Mouse (Mus musculus): ENCODE results near the gene Etfb. TPM values are rescaled to one million over a fixed set of nuclear protein-coding genes. Genes with fewer than 3 reads are reported as not detected.
A peak's percentile ranks its signal among the peaks of the same experiment; 100 is the strongest.

The Etfb gene
- polyA plus RNA-seq, 1 experiment, result 79.7 TPM

DNA sequence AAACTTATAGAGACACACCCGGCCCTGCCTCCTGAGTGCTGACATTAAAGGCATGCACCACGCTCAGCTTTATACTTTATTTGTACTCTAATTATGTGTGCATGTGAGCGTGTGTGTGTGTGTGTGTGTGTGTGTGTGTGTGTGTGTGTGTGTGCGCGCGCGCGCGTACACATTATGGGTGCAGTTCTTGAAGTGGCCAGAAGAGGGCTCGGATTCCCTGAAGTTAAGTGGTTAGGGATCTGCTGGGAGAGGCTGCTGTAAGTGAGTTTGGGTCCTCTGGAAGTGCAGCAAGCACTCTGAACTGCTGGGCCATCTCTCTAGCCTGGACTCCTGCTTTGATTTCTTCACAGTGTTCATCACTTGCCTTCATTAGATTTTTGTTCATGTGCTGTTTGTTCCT lies 26.6 kb upstream of the Etfb start:
- TF ChIP-seq POLR2A (IDR thresholded peaks at IDR 0.05; ENCODE audit: control insufficient read depth, extremely low read depth, insufficient read depth, low read length, poor library complexity) (no peak), CTCF (IDR thresholded peaks at IDR 0.05; ENCODE audit: borderline replicate concordance, control insufficient read depth, extremely low read depth, insufficient read depth, low read length, poor library complexity) (peak; percentile 53; the same call in 1 of the 2 replicates)
- Histone ChIP-seq H3K4me1 (replicated peaks; ENCODE audit: control insufficient read depth, insufficient read depth, low read length) (no peaks in the 10 kb centered on the region), H3K36me3 (ENCODE audit: control insufficient read depth, insufficient read depth, low read length) (no peaks in the 10 kb centered on the region), H3K27ac (ENCODE audit: control insufficient read depth, insufficient read depth, low read length) (no peak overlapping the region), H3K4me3 (ENCODE audit: control insufficient read depth, insufficient read depth, low read length) (no peak overlapping the region), H3K27me3 (ENCODE audit: control insufficient read depth, insufficient read depth, low read length) (no peaks in the 10 kb centered on the region)
- 95% methylated on average over 10 of the region's 10 CpGs for WGBS
- no peak for DNase-seq

- Histone ChIP-seq H3K4me1 (replicated peaks; ENCODE audit: control insufficient read depth, insufficient read depth, low read length) (no peaks in the 10 kb centered on the region), H3K27me3 (ENCODE audit: control insufficient read depth, insufficient read depth, low read length) (no peaks in the 10 kb centered on the region), H3K27ac (ENCODE audit: control insufficient read depth, insufficient read depth, low read length) (no peak overlapping the region), H3K4me3 (ENCODE audit: control insufficient read depth, insufficient read depth, low read length) (no peak overlapping the region), H3K36me3 (ENCODE audit: control insufficient read depth, insufficient read depth, low read length) (no peaks in the 10 kb centered on the region)
- peak; percentile 80 for DNase-seq
- 32% methylated on average over 11 of the region's 11 CpGs for WGBS
- TF ChIP-seq POLR2A (IDR thresholded peaks at IDR 0.05; ENCODE audit: control insufficient read depth, extremely low read depth, insufficient read depth, low read length, poor library complexity) (no peak), CTCF (IDR thresholded peaks at IDR 0.05; ENCODE audit: borderline replicate concordance, control insufficient read depth, extremely low read depth, insufficient read depth, low read length, poor library complexity) (peak; percentile 92)
Observed at GRCm38 (mm10) chr7:43422995-43423617, 20.8 kb upstream of the Etfb start.

DNA sequence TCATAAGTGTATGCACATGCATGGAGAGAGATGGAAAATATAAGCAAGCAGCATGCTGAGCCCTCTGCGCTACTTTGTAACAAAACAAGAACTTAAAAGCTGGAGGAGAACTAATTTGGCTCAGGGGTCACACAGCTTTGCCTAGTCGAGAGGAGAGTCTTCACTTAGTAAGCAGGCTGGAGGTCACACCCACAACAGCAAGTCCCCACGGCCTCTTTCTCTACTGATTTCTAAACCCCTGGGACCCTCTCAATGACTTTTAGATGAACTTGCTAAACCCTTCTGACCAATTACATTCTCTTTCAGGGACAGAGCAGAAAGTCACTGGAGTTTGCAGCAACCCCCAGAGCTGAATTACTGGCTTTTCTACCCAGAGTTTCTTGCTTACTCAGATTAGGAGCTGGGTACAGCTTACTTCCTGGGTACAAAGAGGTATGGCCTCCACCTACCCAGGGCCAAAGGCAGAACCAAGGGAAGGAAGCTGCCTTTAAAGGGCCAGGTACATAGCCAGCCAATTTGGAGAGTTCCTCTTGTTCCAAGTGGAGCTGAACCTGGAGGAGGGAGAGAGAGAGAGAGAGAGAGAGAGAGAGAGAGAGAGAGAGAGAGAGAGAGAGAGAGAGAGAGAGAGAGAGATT lies 19.8 kb upstream of the Etfb start:
- no peak overlapping the region for H3K4me3 ChIP-seq (ENCODE audit: control insufficient read depth, insufficient read depth, low read length)
- H3K27me3 ChIP-seq (ENCODE audit: control insufficient read depth, insufficient read depth, low read length), result no peaks in the 10 kb centered on the region
- H3K36me3 ChIP-seq (ENCODE audit: control insufficient read depth, insufficient read depth, low read length), result no peaks in the 10 kb centered on the region
- 65% methylated on average over 3 of the region's 3 CpGs for WGBS
- DNase-seq, result no peak
- TF ChIP-seq CTCF (IDR thresholded peaks at IDR 0.05; ENCODE audit: borderline replicate concordance, control insufficient read depth, extremely low read depth, insufficient read depth, low read length, poor library complexity) (no peak), POLR2A (IDR thresholded peaks at IDR 0.05; ENCODE audit: control insufficient read depth, extremely low read depth, insufficient read depth, low read length, poor library complexity) (no peak)
- H3K4me1 ChIP-seq (replicated peaks; ENCODE audit: control insufficient read depth, insufficient read depth, low read length), result no peaks in the 10 kb centered on the region
- no peak overlapping the region for H3K27ac ChIP-seq (ENCODE audit: control insufficient read depth, insufficient read depth, low read length)

DNA sequence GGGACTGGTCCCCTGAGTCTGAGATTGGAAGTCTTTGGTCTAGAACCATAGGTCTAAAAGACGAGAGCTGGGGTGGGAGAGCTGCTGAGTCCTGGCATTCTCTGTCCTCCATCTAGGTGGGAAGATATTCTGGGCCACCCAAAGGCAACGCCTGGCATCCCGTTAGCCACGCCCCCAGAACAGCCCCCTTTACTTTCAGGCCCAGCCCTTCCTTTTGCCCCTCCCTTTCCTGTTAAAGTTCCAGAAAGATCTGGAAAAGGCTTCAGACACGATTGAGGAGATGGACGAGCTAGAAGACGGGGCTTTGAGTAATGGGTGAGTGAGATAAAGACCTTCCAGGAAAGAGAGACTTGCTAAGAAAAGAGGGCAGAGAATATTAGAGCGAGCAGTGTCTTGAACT lies 16.5 kb upstream of the Etfb start, which contains the start of gene Lim2:
Gene Lim2 (plus strand): TSS at position 265 of the 400 bp plus-strand sequence.
- Histone ChIP-seq H3K27ac (ENCODE audit: control insufficient read depth, insufficient read depth, low read length) (no peak within 1 kb of the TSS), H3K4me3 (ENCODE audit: control insufficient read depth, insufficient read depth, low read length) (no peak within 1 kb of the TSS), H3K27me3 (ENCODE audit: control insufficient read depth, insufficient read depth, low read length) (no peaks in the 10 kb centered on the region), H3K36me3 (ENCODE audit: control insufficient read depth, insufficient read depth, low read length) (no peaks in the 10 kb centered on the region), H3K4me1 (replicated peaks; ENCODE audit: control insufficient read depth, insufficient read depth, low read length) (no peaks in the 10 kb centered on the region)
- 91% methylated on average over 8 of the region's 8 CpGs for WGBS
- TF ChIP-seq CTCF (IDR thresholded peaks at IDR 0.05; ENCODE audit: borderline replicate concordance, control insufficient read depth, extremely low read depth, insufficient read depth, low read length, poor library complexity) (no peak), POLR2A (IDR thresholded peaks at IDR 0.05; ENCODE audit: control insufficient read depth, extremely low read depth, insufficient read depth, low read length, poor library complexity) (no peak)
- DNase-seq, result no peak

GRCm38 (mm10) chr7:43429500-43429899 lies 14.4 kb upstream of the Etfb start:
- TF ChIP-seq POLR2A (IDR thresholded peaks at IDR 0.05; ENCODE audit: control insufficient read depth, extremely low read depth, insufficient read depth, low read length, poor library complexity) (no peak), CTCF (IDR thresholded peaks at IDR 0.05; ENCODE audit: borderline replicate concordance, control insufficient read depth, extremely low read depth, insufficient read depth, low read length, poor library complexity) (no peak)
- Histone ChIP-seq H3K4me1 (replicated peaks; ENCODE audit: control insufficient read depth, insufficient read depth, low read length) (no peaks in the 10 kb centered on the region), H3K36me3 (ENCODE audit: control insufficient read depth, insufficient read depth, low read length) (no peaks in the 10 kb centered on the region), H3K27ac (ENCODE audit: control insufficient read depth, insufficient read depth, low read length) (no peak overlapping the region), H3K27me3 (ENCODE audit: control insufficient read depth, insufficient read depth, low read length) (no peaks in the 10 kb centered on the region), H3K4me3 (ENCODE audit: control insufficient read depth, insufficient read depth, low read length) (no peak overlapping the region)
- WGBS, result 74% methylated on average over 4 of the region's 4 CpGs
- no peak for DNase-seq

GRCm38 (mm10) chr7:43432891-43433290 lies 11.0 kb upstream of the Etfb start:
- H3K4me1 ChIP-seq (replicated peaks; ENCODE audit: control insufficient read depth, insufficient read depth, low read length), result peaks cover 4% of the 10 kb centered on the region

More at GRCm38 (mm10) chr7:43432891-43433290, 11.0 kb upstream of the Etfb start:
- no peaks in the 10 kb centered on the region for H3K27me3 ChIP-seq (ENCODE audit: control insufficient read depth, insufficient read depth, low read length)
- 92% methylated on average over 4 of the region's 4 CpGs for WGBS
- TF ChIP-seq CTCF (IDR thresholded peaks at IDR 0.05; ENCODE audit: borderline replicate concordance, control insufficient read depth, extremely low read depth, insufficient read depth, low read length, poor library complexity), result no peak
- no peak for TF ChIP-seq POLR2A (IDR thresholded peaks at IDR 0.05; ENCODE audit: control insufficient read depth, extremely low read depth, insufficient read depth, low read length, poor library complexity)
- DNase-seq, result no peak
- no peak overlapping the region for H3K4me3 ChIP-seq (ENCODE audit: control insufficient read depth, insufficient read depth, low read length)
- H3K27ac ChIP-seq (ENCODE audit: control insufficient read depth, insufficient read depth, low read length), result no peak overlapping the region
- no peaks in the 10 kb centered on the region for H3K36me3 ChIP-seq (ENCODE audit: control insufficient read depth, insufficient read depth, low read length)
